Mouse (Mus musculus): ENCODE measurements at regions not wholly inside any gene's neighbourhood (a gene's known extent, or its start where the extent isn't known, plus 50 kb on each side); places are given as distances from the start of the nearest gene placed in this dataset.

DNA sequence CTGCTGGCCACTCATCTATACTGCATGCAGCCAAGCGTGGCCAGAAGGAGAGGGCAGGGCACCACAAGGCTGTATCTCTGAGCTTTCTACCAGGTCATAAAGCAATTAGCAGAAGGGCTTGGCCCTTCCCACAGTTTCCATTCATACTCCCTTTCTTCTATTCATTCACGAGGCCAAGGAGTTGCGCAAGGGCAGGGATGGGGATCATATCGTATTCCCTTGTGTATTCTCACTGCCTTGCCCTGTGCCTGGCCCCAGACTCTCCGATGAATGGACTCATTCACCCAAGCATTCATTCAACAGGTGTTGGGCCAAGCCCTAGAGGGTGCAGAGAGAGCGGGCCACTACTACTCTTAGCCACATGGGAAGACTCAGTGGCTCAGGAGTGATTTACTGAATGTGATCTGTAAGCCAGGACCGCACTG lies 111.2 kb upstream of the Parp11 start:
- TF ChIP-seq EP300 (IDR thresholded peaks at IDR 0.05; ENCODE audit: insufficient read depth, low read depth, low read length) = no peak
- TF ChIP-seq CTCF (IDR thresholded peaks at IDR 0.05; ENCODE audit: low read depth, low read length) = no peak
- TF ChIP-seq POLR2A (IDR thresholded peaks at IDR 0.05; ENCODE audit: insufficient read depth, low read length) = no peak
